8 mouse cellular contexts compared by ENCODE assay signal in the genomic region with DNA sequence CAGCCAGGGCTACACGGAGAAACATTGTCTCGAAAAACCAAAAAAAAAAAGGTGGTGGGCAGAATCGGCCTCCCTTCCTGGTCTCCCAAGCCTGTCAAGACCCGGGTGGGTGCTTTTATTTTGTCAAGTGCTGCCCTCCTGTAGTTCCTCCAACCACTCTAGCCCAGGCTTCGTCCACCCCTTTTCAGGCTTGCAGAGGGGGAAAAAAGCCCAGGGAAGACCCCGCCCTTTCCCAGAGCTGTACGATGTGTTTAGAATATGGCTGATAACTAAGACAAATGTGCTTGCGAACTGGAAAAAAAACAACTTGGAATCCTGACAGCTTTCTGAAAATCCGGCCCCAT. TPM values are rescaled to one million over a fixed set of nuclear protein-coding genes. Genes with fewer than 3 reads are reported as not detected.
DNase-seq lines count a peak whose midpoint lies in the region; ATAC-seq and TF ChIP-seq lines count a peak whose summit lies in the region.

No protein-coding gene starts in this region.

- H3K27ac ChIP-seq in kidney, postnatal 0 days: peak overlapping the region; percentile 91
- peak overlapping the region; percentile 72 for H3K27ac ChIP-seq in embryonic facial prominence, embryonic 11.5 days (replicated peaks; ENCODE audit: low read depth, low read length)
- peak overlapping the region; percentile 96 for H3K27ac ChIP-seq in hindbrain, embryonic 14.5 days
- H3K27ac ChIP-seq in midbrain, embryonic 14.5 days (replicated peaks; ENCODE audit: low read depth, low read length): peak overlapping the region; percentile 90

- H3K4me2 ChIP-seq in kidney, postnatal 0 days (ENCODE audit: low read length): peak overlapping the region; percentile 35; the same call in 1 of the 2 replicates
- H3K4me2 ChIP-seq in embryonic facial prominence, embryonic 11.5 days (ENCODE audit: low read depth, low read length): peak overlapping the region; percentile 41
- H3K4me2 ChIP-seq in hindbrain, embryonic 14.5 days (replicated peaks): peak overlapping the region; percentile 52
- H3K4me2 ChIP-seq in midbrain, embryonic 14.5 days (ENCODE audit: low read length): peak overlapping the region; percentile 54

- WGBS in kidney, postnatal 0 days: 42% methylated on average over 9 of the region's 9 CpGs
- 44% methylated on average over 9 of the region's 9 CpGs for WGBS in embryonic facial prominence, embryonic 11.5 days
- 46% methylated on average over 9 of the region's 9 CpGs for WGBS in hindbrain, embryonic 14.5 days
- 49% methylated on average over 9 of the region's 9 CpGs for WGBS in midbrain, embryonic 14.5 days

- no peaks in the 10 kb centered on the region for H3K4me1 ChIP-seq in kidney, postnatal 0 days (replicated peaks; ENCODE audit: insufficient read depth, low read length)
- H3K4me1 ChIP-seq in embryonic facial prominence, embryonic 11.5 days (ENCODE audit: control insufficient read depth, insufficient read depth, low read length): no peaks in the 10 kb centered on the region
- H3K4me1 ChIP-seq in hindbrain, embryonic 14.5 days (replicated peaks; ENCODE audit: control insufficient read depth, insufficient read depth, low read length): 0 out of 2 replicates have a peak, but pooled peaks cover 10% of the 10 kb centered on the region
- no peaks in the 10 kb centered on the region for H3K4me1 ChIP-seq in midbrain, embryonic 14.5 days (ENCODE audit: control insufficient read depth, insufficient read depth, low read length)

- no peaks in the 10 kb centered on the region for H3K27me3 ChIP-seq in kidney, postnatal 0 days (ENCODE audit: insufficient read depth, low read length)
- no peaks in the 10 kb centered on the region for H3K27me3 ChIP-seq in embryonic facial prominence, embryonic 11.5 days (ENCODE audit: control insufficient read depth, insufficient read depth, low read length)
- no peaks in the 10 kb centered on the region for H3K27me3 ChIP-seq in hindbrain, embryonic 14.5 days (ENCODE audit: control insufficient read depth, insufficient read depth, low read length)
- H3K27me3 ChIP-seq in midbrain, embryonic 14.5 days (ENCODE audit: control insufficient read depth, insufficient read depth, low read length): no peaks in the 10 kb centered on the region

- H3K9ac ChIP-seq in kidney, postnatal 0 days (ENCODE audit: low read depth, low read length): 0 out of 2 replicates have a peak overlapping the region, but pooled peaks have one; percentile 42
- H3K9ac ChIP-seq in embryonic facial prominence, embryonic 11.5 days (replicated peaks; ENCODE audit: low read length): peak overlapping the region; percentile 43
- H3K9ac ChIP-seq in hindbrain, embryonic 14.5 days: peak overlapping the region; percentile 59
- H3K9ac ChIP-seq in midbrain, embryonic 14.5 days (replicated peaks; ENCODE audit: low read length): peak overlapping the region; percentile 39; the same call in 1 of the 2 replicates

- peak; percentile 31 for ATAC-seq in kidney, postnatal 0 days (replicated peaks; ENCODE audit: low FRiP score, low read depth)
- peak; percentile 29 for ATAC-seq in embryonic facial prominence, embryonic 11.5 days (replicated peaks; ENCODE audit: insufficient number of reproducible peaks, low FRiP score, low TSS enrichment, low read depth)
- ATAC-seq in hindbrain, embryonic 14.5 days (ENCODE audit: low FRiP score): peak; percentile 38
- ATAC-seq in midbrain, embryonic 14.5 days (ENCODE audit: low FRiP score, low TSS enrichment): no peak; the same call in 1 of the 2 replicates

- H3K4me3 ChIP-seq in kidney, postnatal 0 days (replicated peaks; ENCODE audit: low read depth, low read length): no peak overlapping the region
- peak overlapping the region; percentile 23 for H3K4me3 ChIP-seq in embryonic facial prominence, embryonic 11.5 days (ENCODE audit: low read depth, low read length)
- H3K4me3 ChIP-seq in hindbrain, embryonic 14.5 days (replicated peaks; ENCODE audit: low read length): peak overlapping the region; percentile 22
- H3K4me3 ChIP-seq in midbrain, embryonic 14.5 days (replicated peaks; ENCODE audit: low read depth, low read length): peak overlapping the region; percentile 23; the same call in 1 of the 2 replicates

- no peak for DNase-seq in kidney, postnatal 0 days (ENCODE audit: low spot score)
- no peak for DNase-seq in kidney, postnatal 10 days
- no peak for DNase-seq in embryonic facial prominence, embryonic 11.5 days (ENCODE audit: low spot score)
- DNase-seq in hindbrain, embryonic 14.5 days (ENCODE audit: low spot score): no peak
- DNase-seq in midbrain, embryonic 14.5 days: no peak
- no peak for DNase-seq in thymus, postnatal 36 days
- no peak for DNase-seq in left cerebral cortex, adult 9 months (ENCODE audit: low spot score in 2 of 2)
- DNase-seq in embryo, embryonic 10 days (ENCODE audit: low spot score): no peak

- H3K9me3 ChIP-seq in kidney, postnatal 0 days (replicated peaks; ENCODE audit: low read length): no peaks in the 10 kb centered on the region
- H3K9me3 ChIP-seq in embryonic facial prominence, embryonic 11.5 days (replicated peaks; ENCODE audit: control insufficient read depth, low read length): no peaks in the 10 kb centered on the region
- no peaks in the 10 kb centered on the region for H3K9me3 ChIP-seq in hindbrain, embryonic 14.5 days (ENCODE audit: control insufficient read depth, low read length)
- H3K9me3 ChIP-seq in midbrain, embryonic 14.5 days (ENCODE audit: control insufficient read depth, low read length): no peaks in the 10 kb centered on the region

- no peak for TF ChIP-seq CTCF in kidney, postnatal 0 days (IDR thresholded peaks at IDR 0.05; ENCODE audit: low read depth)

- H3K36me3 ChIP-seq in kidney, postnatal 0 days (ENCODE audit: insufficient read depth, low read length): no peaks in the 10 kb centered on the region
- no peaks in the 10 kb centered on the region for H3K36me3 ChIP-seq in embryonic facial prominence, embryonic 11.5 days (replicated peaks; ENCODE audit: control insufficient read depth, insufficient read depth, low read depth, low read length)
- no peaks in the 10 kb centered on the region for H3K36me3 ChIP-seq in hindbrain, embryonic 14.5 days (replicated peaks; ENCODE audit: control insufficient read depth, insufficient read depth)
- no peaks in the 10 kb centered on the region for H3K36me3 ChIP-seq in midbrain, embryonic 14.5 days (ENCODE audit: control insufficient read depth, insufficient read depth, low read length)

RNA-seq across cellular contexts. Expression of gene Nlgn3, which starts 33.0 kb away (rescaled TPM):
- polyA plus RNA-seq in kidney, postnatal 0 days (2015; fragmentation: Nextera tagmentation; extraction: Ambion mirVana): 1.7 and 2.8 TPM in 2 replicates
- polyA plus RNA-seq in embryonic facial prominence, embryonic 11.5 days (2014; fragmentation: Nextera tagmentation; extraction: Ambion mirVana): 14.2 and 15.6 TPM in 2 replicates
- 95.9 and 116 TPM in 2 replicates for polyA plus RNA-seq in hindbrain, embryonic 14.5 days (2014; fragmentation: Nextera tagmentation; extraction: Ambion mirVana)
- 98.6 and 99.2 TPM in 2 replicates for polyA plus RNA-seq in midbrain, embryonic 14.5 days (2014; fragmentation: Nextera tagmentation; extraction: Ambion mirVana)

RNA-seq across cellular contexts. Expression of gene Gjb1, which starts 44.2 kb away (rescaled TPM):
- 49.8 and 52.9 TPM in 2 replicates for polyA plus RNA-seq in kidney, postnatal 0 days (2015; fragmentation: Nextera tagmentation; extraction: Ambion mirVana)
- polyA plus RNA-seq in embryonic facial prominence, embryonic 11.5 days (2014; fragmentation: Nextera tagmentation; extraction: Ambion mirVana): 0.18 and 0.40 TPM in 2 replicates
- 0.96 and 1.3 TPM in 2 replicates for polyA plus RNA-seq in hindbrain, embryonic 14.5 days (2014; fragmentation: Nextera tagmentation; extraction: Ambion mirVana)
- polyA plus RNA-seq in midbrain, embryonic 14.5 days (2014; fragmentation: Nextera tagmentation; extraction: Ambion mirVana): 0.57 and 0.85 TPM in 2 replicates

RNA-seq across cellular contexts. Expression of gene Med12, which starts 58.2 kb away (rescaled TPM):
- polyA plus RNA-seq in kidney, postnatal 0 days (2015; fragmentation: Nextera tagmentation; extraction: Ambion mirVana): 19.8 and 21.1 TPM in 2 replicates
- polyA plus RNA-seq in embryonic facial prominence, embryonic 11.5 days (2014; fragmentation: Nextera tagmentation; extraction: Ambion mirVana): 27.8 and 32.3 TPM in 2 replicates
- polyA plus RNA-seq in hindbrain, embryonic 14.5 days (2014; fragmentation: Nextera tagmentation; extraction: Ambion mirVana): 28.0 and 33.9 TPM in 2 replicates
- 30.6 and 33.0 TPM in 2 replicates for polyA plus RNA-seq in midbrain, embryonic 14.5 days (2014; fragmentation: Nextera tagmentation; extraction: Ambion mirVana)

Comparison
In these comparisons a context has a peak if more than half of its experiments do, and no peak if none do; other contexts are left out.
1. RNA of gene Gjb1, which starts 44.2 kb away (polyA plus RNA-seq): 49.8 to 52.9 TPM in kidney, postnatal 0 days; 0.96 to 1.3 TPM in hindbrain, embryonic 14.5 days, 0.57 to 0.85 TPM in midbrain, embryonic 14.5 days and 0.18 to 0.40 TPM in embryonic facial prominence, embryonic 11.5 days; every median in the first group is over 10 times any median in the second.
2. Peak in every context shown above with its lines, with median percentiles within 50 percentile points of each other: H3K27ac ChIP-seq, H3K4me2 ChIP-seq and H3K9ac ChIP-seq.